Mouse (Mus musculus) T-helper 1 cell (primary cell): ENCODE results near the gene Sox30.
"Not testable (repeated sequence)": the region's sequence is repeated elsewhere in the genome, so short reads cannot be mapped to it uniquely, and the experiment has no call there.

Experiments
- in situ Hi-C: fragments of 300-600 bp; cut with MboI, MseI; formaldehyde crosslinking; loops from one replicate; pipeline ENCODE4 v1.15.1; 2025; ENCODE audit warnings: high pct_unique_total_duplicates

Sox30 gene

GRCm38 (mm10) chr11:46016061-46016460 lies 36.0 kb downstream of the Sox30 start:
- in situ Hi-C loops: no loop called here

- in situ Hi-C loops: no loop called here
Measured at GRCm38 (mm10) chr11:46020246-46020645, 40.1 kb downstream of the Sox30 start.

- in situ Hi-C loops: no loop called here
Measured at GRCm38 (mm10) chr11:46021850-46022249, 41.7 kb downstream of the Sox30 start.

GRCm38 (mm10) chr11:46022983-46023382 lies 42.9 kb downstream of the Sox30 start:
- in situ Hi-C loops: no loop called here

- in situ Hi-C loops: loop anchor here (25.0 kb wide), 1 partner anchor 186 kb away; no protein-coding TSS in a partner anchor
Measured at GRCm38 (mm10) chr11:46025962-46026392, 45.9 kb downstream of the Sox30 start.

GRCm38 (mm10) chr11:46027952-46028814 lies 48.1 kb downstream of the Sox30 start:
- in situ Hi-C loops: loop anchor here (25.0 kb wide), 1 partner anchor 184 kb away; no protein-coding TSS in a partner anchor

- in situ Hi-C loops: loop anchor here (25.0 kb wide), 1 partner anchor 183 kb away; no protein-coding TSS in a partner anchor
Measured at GRCm38 (mm10) chr11:46029485-46029884, 49.4 kb downstream of the Sox30 start.

GRCm38 (mm10) chr11:46030026-46030425 lies 49.9 kb downstream of the Sox30 start:
- in situ Hi-C loops: loop anchor here (25.0 kb wide), 1 partner anchor 182 kb away; no protein-coding TSS in a partner anchor

GRCm38 (mm10) chr11:46031470-46031869 lies 51.4 kb downstream of the Sox30 start:
- in situ Hi-C loops: loop anchor here (25.0 kb wide), 1 partner anchor 181 kb away; no protein-coding TSS in a partner anchor

GRCm38 (mm10) chr11:46032956-46033355 lies 52.8 kb downstream of the Sox30 start:
- in situ Hi-C loops: loop anchor here (25.0 kb wide), 1 partner anchor 179 kb away; no protein-coding TSS in a partner anchor

GRCm38 (mm10) chr11:46036374-46036773 lies 56.3 kb downstream of the Sox30 start:
- in situ Hi-C loops: loop anchor here (25.0 kb wide), 1 partner anchor 176 kb away; no protein-coding TSS in a partner anchor

GRCm38 (mm10) chr11:46038901-46039300 lies 58.8 kb downstream of the Sox30 start:
- in situ Hi-C loops: loop anchor here (25.0 kb wide), 1 partner anchor 173 kb away; no protein-coding TSS in a partner anchor

- in situ Hi-C loops: loop anchor here (25.0 kb wide), 1 partner anchor 173 kb away; no protein-coding TSS in a partner anchor
Measured at GRCm38 (mm10) chr11:46039335-46039734, 59.2 kb downstream of the Sox30 start.

- in situ Hi-C loops: loop anchor here (25.0 kb wide), 1 partner anchor 171 kb away; no protein-coding TSS in a partner anchor
Measured at GRCm38 (mm10) chr11:46040841-46041556, 60.9 kb downstream of the Sox30 start.

GRCm38 (mm10) chr11:46041607-46042267 lies 61.6 kb downstream of the Sox30 start:
- in situ Hi-C loops: loop anchor here (25.0 kb wide), 1 partner anchor 171 kb away; no protein-coding TSS in a partner anchor

GRCm38 (mm10) chr11:46044781-46045180 lies 64.7 kb downstream of the Sox30 start:
- in situ Hi-C loops: loop anchor here (25.0 kb wide), 1 partner anchor 168 kb away; no protein-coding TSS in a partner anchor

- in situ Hi-C loops: loop anchor here (25.0 kb wide), 1 partner anchor 165 kb away; no protein-coding TSS in a partner anchor
Measured at GRCm38 (mm10) chr11:46047264-46047663, 67.2 kb downstream of the Sox30 start.

- in situ Hi-C loops: not testable (repeated sequence)
Measured at GRCm38 (mm10) chr11:46052105-46052659, 72.1 kb downstream of the Sox30 start, which contains the start of gene Gm12166. TSS of gene Gm12166 (minus strand) at chr11:46052321.

GRCm38 (mm10) chr11:46053457-46053856 lies 73.3 kb downstream of the Sox30 start:
- in situ Hi-C loops: not testable (repeated sequence)

- in situ Hi-C loops: no loop called here
Measured at GRCm38 (mm10) chr11:46054311-46054710, 74.2 kb downstream of the Sox30 start.
